Mouse (Mus musculus) kidney, embryonic 14.5 days (tissue): ENCODE measurements at regions not wholly inside any gene's neighbourhood (a gene's known extent, or its start where the extent isn't known, plus 50 kb on each side); places are given as distances from the start of the nearest gene placed in this dataset.

Experiments used
- ATAC-seq: fragments of 200-750 bp; cut with Nextera tagmentation; 2 replicates; pipeline ENCODE4 v1.8.0; 2017; ENCODE audit warnings: moderate number of reproducible peaks, mild to moderate bottlenecking, moderate TSS enrichment, moderate library complexity; ENCODE audit not compliant: low FRiP score, low TSS enrichment
- H3K27ac ChIP-seq: fragments of 300-500 bp; sonication (generic); 2 replicates; pipeline ENCODE4 v1.5.1; 2014; ENCODE audit warnings: low read depth, mild to moderate bottlenecking, low read length, moderate library complexity, mixed read lengths
- H3K27me3 ChIP-seq: fragments of 300-500 bp; sonication (generic); 2 replicates; pipeline ENCODE4 v1.6.1; 2014; ENCODE audit warnings: mild to moderate bottlenecking, low read length; ENCODE audit not compliant: control insufficient read depth, insufficient read depth
- H3K36me3 ChIP-seq: fragments of 300-500 bp; sonication (generic); 2 replicates; pipeline ENCODE4 v1.6.1; 2014; ENCODE audit warnings: low read length, mixed read lengths; ENCODE audit not compliant: control insufficient read depth, insufficient read depth
- H3K4me1 ChIP-seq: fragments of 300-500 bp; sonication (generic); 2 replicates; pipeline ENCODE4 v1.6.1; 2014; ENCODE audit warnings: low read length, mixed read lengths; ENCODE audit not compliant: control insufficient read depth, insufficient read depth
- H3K4me2 ChIP-seq: fragments of 300-500 bp; sonication (generic); replicated peaks from 2 replicates; pipeline ENCODE4 v1.6.1; 2014; ENCODE audit warnings: low read depth, mild to moderate bottlenecking, low read length
- H3K4me3 ChIP-seq: fragments of 300-500 bp; sonication (generic); 2 replicates; pipeline ENCODE4 v1.5.1; 2014; ENCODE audit warnings: mild to moderate bottlenecking, low read length
- H3K9ac ChIP-seq: fragments of 300-500 bp; sonication (generic); 2 replicates; pipeline ENCODE4 v1.6.1; 2014; ENCODE audit warnings: low read depth, mild to moderate bottlenecking, low read length, moderate library complexity
- H3K9me3 ChIP-seq: fragments of 300-500 bp; sonication (generic); 2 replicates; pipeline ENCODE4 v1.6.1; 2016; ENCODE audit warnings: low read length; ENCODE audit not compliant: control insufficient read depth
- WGBS: fragments of 180-500 bp; shearing (Covaris S2); extraction: QIAGEN DNeasy Blood & Tissue Kit; methylation state at CpG from one replicate; pipeline ENCODE4 v1.1.7; 2014; 5-methylcytosine and 5-hydroxymethylcytosine counted together

DNA sequence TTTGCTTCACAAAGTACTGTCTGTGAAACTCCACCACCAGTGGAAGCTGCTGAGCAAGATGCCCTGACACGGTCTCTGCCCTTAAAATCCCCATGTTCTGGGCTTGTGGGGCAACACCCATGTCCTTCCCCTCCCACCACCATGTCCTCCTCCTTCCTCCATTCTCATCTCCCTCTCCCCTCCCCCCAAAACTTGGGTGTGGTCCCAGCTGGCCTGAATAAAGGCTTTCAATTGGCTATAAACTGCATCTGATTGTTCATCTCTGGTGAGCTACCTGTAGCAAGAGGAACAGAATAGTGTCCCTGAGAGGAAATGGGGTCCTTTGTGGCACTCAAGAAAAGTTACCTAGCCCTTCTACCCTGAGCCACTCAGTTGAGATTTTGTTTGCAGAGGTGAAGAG, 91.8 kb downstream of the Slc16a9 start:
- H3K4me1 ChIP-seq = no peaks in the 10 kb centered on the region
- no peak overlapping the region for H3K4me2 ChIP-seq
- WGBS = 75% methylated on average over 1 of the region's 1 CpGs
- H3K27me3 ChIP-seq = no peaks in the 10 kb centered on the region
- no peak overlapping the region for H3K9ac ChIP-seq
- H3K27ac ChIP-seq = no peak overlapping the region
- H3K9me3 ChIP-seq = peaks cover 11% of the 10 kb centered on the region
- no peak overlapping the region for H3K4me3 ChIP-seq
- ATAC-seq = no peak
- no peaks in the 10 kb centered on the region for H3K36me3 ChIP-seq

GRCm38 (mm10) chr10:70359421-70359820, 80.9 kb upstream of the Fam13c start:
- Histone ChIP-seq H3K27me3 (no peaks in the 10 kb centered on the region), H3K36me3 (no peaks in the 10 kb centered on the region), H3K9ac (no peak overlapping the region), H3K4me3 (no peak overlapping the region), H3K4me1 (no peaks in the 10 kb centered on the region), H3K9me3 (no peaks in the 10 kb centered on the region), H3K4me2 (no peak overlapping the region), H3K27ac (no peak overlapping the region)
- WGBS = 70% methylated on average over 5 of the region's 5 CpGs
- no peak for ATAC-seq

DNA sequence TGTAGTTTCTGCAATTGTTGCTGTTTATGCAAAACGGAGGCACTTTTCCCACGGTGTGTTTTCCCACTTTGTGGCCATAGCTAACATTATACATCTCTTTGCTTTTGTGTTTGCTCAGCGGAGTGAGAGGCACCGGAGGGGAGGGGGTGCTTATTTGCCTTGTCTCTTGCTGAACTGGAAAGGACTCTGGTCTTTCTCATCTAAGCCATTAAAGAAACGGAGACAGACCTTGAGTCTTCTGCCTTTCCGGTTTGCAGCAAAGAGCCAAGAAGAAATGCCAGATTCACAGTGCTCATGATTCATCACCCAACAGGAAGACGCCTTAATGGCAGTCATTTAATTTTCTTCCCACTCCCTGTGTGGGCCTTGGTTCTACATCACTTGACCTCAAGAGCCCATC, 80.4 kb upstream of the Fam13c start:
- no peak overlapping the region for H3K27ac ChIP-seq
- 61% methylated on average over 7 of the region's 7 CpGs for WGBS
- H3K4me1 ChIP-seq = no peaks in the 10 kb centered on the region
- no peak overlapping the region for H3K4me2 ChIP-seq
- no peak overlapping the region for H3K4me3 ChIP-seq
- H3K9me3 ChIP-seq = no peaks in the 10 kb centered on the region
- no peaks in the 10 kb centered on the region for H3K27me3 ChIP-seq
- no peak for ATAC-seq
- no peak overlapping the region for H3K9ac ChIP-seq
- H3K36me3 ChIP-seq = no peaks in the 10 kb centered on the region

DNA sequence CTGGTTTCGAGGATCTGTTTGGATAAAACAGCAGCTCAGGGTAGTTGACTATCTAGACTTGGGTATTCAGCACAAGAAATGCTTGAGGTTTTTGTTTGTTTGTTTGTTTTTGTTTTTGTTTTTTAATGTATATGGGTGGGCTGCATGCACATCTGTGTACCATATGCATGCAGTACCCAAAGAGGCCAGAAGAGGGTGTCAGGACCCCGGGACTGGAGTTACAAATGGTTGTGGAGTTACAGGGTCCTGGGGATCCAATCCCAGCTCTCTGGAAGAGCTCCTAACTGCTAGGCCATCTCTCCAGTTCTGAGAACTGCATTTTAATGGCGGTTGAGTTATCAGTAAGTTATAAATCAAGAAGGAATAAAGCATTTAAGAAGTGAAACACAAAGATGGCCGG, 77.2 kb upstream of the Fam13c start:
- H3K9ac ChIP-seq = no peak overlapping the region
- H3K4me2 ChIP-seq = no peak overlapping the region
- H3K4me1 ChIP-seq = no peaks in the 10 kb centered on the region
- no peaks in the 10 kb centered on the region for H3K36me3 ChIP-seq
- H3K27me3 ChIP-seq = no peaks in the 10 kb centered on the region
- H3K9me3 ChIP-seq = no peaks in the 10 kb centered on the region
- H3K4me3 ChIP-seq = no peak overlapping the region
- H3K27ac ChIP-seq = no peak overlapping the region
- 78% methylated on average over 4 of the region's 4 CpGs for WGBS
- ATAC-seq = no peak

- ATAC-seq = 0 out of 2 replicates have a peak, but pooled peaks have one; percentile 47
- Histone ChIP-seq H3K4me2 (no peak overlapping the region), H3K4me1 (no peaks in the 10 kb centered on the region), H3K27me3 (no peaks in the 10 kb centered on the region), H3K9ac (no peak overlapping the region), H3K36me3 (no peaks in the 10 kb centered on the region), H3K9me3 (no peaks in the 10 kb centered on the region), H3K4me3 (no peak overlapping the region), H3K27ac (no peak overlapping the region)
- 21% methylated on average over 14 of the region's 14 CpGs for WGBS
Measured at GRCm38 (mm10) chr10:70364218-70364975, 75.9 kb upstream of the Fam13c start.

DNA sequence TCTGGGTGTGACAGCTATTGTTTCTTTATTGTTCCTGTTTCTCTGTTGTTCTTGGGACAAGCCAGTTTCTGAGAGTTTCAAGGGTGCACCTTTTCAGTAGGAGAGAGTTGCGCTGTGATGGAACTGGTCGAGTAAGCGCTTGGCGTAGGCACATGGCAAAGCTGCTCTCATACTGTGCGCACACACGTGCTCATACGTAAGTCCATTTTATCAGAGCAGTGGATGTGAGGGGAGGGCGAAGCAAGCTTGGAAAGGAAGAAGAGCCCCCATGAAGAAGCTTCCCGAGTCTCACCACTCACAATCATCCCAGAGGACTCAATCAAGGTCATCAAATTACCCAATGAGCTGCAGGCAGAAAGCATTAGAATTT, 75.3 kb upstream of the Fam13c start:
- no peak for ATAC-seq
- WGBS = 92% methylated on average over 9 of the region's 9 CpGs
- Histone ChIP-seq H3K4me1 (no peaks in the 10 kb centered on the region), H3K4me2 (no peak overlapping the region), H3K27ac (no peak overlapping the region), H3K4me3 (no peak overlapping the region), H3K27me3 (no peaks in the 10 kb centered on the region), H3K9ac (no peak overlapping the region), H3K9me3 (no peaks in the 10 kb centered on the region), H3K36me3 (no peaks in the 10 kb centered on the region)

DNA sequence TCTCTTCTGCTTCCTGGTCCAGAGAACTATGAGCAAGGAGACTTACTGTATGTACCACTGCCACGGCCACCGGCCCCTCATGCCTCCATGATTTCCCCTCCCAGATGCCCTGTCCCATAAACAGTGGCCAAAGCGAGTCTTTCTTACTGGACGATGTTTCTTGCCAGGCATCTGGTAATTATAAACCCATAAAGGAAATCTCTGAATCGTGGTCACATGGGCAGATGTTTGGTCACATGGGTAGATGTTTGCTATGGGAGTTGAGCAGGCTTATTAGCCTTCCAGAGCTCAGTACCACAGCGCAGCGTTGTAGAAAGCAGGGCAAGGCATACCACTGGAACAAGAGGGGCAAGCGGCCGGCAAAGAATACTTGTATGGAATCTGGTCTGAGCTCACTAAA, 74.8 kb upstream of the Fam13c start:
- Histone ChIP-seq H3K27me3 (no peaks in the 10 kb centered on the region), H3K4me1 (no peaks in the 10 kb centered on the region)
- ATAC-seq = no peak

DNA sequence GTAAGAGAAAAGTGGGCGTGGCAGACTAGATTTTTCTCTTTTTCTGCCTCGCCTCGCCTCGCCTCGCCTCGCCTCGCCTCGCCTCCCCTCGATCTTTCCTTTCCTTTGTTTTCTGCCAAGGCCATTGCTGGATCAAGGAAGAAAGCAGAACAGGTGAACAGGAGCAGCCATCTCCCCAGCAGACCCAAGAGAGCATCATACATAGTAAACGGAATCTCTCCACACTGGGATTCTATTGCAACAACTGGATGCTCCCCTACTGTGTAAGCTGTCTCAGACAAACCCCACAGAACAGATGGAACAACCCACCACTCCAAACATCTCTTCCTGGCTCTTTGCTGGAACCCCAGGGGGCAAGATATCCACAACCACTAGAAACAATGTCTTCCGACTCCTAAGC, 72.4 kb upstream of the Fam13c start:
- ATAC-seq = no peak
- Histone ChIP-seq H3K4me2 (no peak overlapping the region), H3K27me3 (no peaks in the 10 kb centered on the region), H3K4me3 (no peak overlapping the region), H3K4me1 (no peaks in the 10 kb centered on the region), H3K27ac (no peak overlapping the region), H3K9ac (no peak overlapping the region), H3K9me3 (no peaks in the 10 kb centered on the region), H3K36me3 (no peaks in the 10 kb centered on the region)
- 94% methylated on average over 11 of the region's 11 CpGs for WGBS

More for the DNA sequence above, 74.8 kb upstream of the Fam13c start:
- Histone ChIP-seq H3K27ac (no peak overlapping the region), H3K4me2 (no peak overlapping the region), H3K36me3 (no peaks in the 10 kb centered on the region), H3K9ac (no peak overlapping the region), H3K4me3 (no peak overlapping the region), H3K9me3 (no peaks in the 10 kb centered on the region)
- 86% methylated on average over 9 of the region's 9 CpGs for WGBS

GRCm38 (mm10) chr10:70368685-70369084, 71.6 kb upstream of the Fam13c start:
- 35% methylated on average over 7 of the region's 7 CpGs for WGBS
- H3K4me3 ChIP-seq = no peak overlapping the region
- no peaks in the 10 kb centered on the region for H3K4me1 ChIP-seq
- H3K27me3 ChIP-seq = no peaks in the 10 kb centered on the region
- H3K27ac ChIP-seq = no peak overlapping the region
- H3K9ac ChIP-seq = no peak overlapping the region
- H3K36me3 ChIP-seq = no peaks in the 10 kb centered on the region
- ATAC-seq = 0 out of 2 replicates have a peak, but pooled peaks have one; percentile 35
- H3K9me3 ChIP-seq = no peaks in the 10 kb centered on the region
- no peak overlapping the region for H3K4me2 ChIP-seq
